In the genomic region with DNA sequence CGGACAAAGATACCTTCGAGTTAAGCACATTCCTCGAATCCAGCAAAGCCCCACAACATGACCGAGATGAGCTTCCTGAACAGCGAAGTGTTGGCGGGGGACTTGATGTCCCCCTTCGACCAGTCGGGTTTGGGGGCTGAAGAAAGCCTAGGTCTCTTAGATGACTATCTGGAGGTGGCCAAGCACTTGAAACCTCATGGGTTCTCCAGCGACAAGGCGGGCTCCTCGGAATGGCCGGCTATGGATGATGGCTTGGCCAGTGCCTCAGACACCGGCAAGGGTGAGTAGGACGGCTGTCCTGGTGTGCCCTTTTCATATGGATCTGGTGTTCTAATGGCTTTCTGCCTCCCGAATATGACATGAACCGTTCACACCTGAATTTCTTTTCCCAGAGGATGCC, we compare ENCODE assay signal across 8 mouse cellular contexts. TPM values are rescaled to one million over a fixed set of nuclear protein-coding genes. Genes with fewer than 3 reads are reported as not detected.
DNase-seq lines count a peak whose midpoint lies in the region; ATAC-seq and TF ChIP-seq lines count a peak whose summit lies in the region.

No protein-coding gene starts in this region.

- peaks cover 44% of the 10 kb centered on the region for H3K4me1 ChIP-seq in heart, embryonic 10.5 days
- H3K4me1 ChIP-seq in G1E (ENCODE audit: insufficient read depth, low read depth, low read length), result peaks cover 65% of the 10 kb centered on the region
- H3K4me1 ChIP-seq in heart, embryonic 14.5 days (ENCODE audit: control insufficient read depth in 2 of 2, insufficient read depth in 2 of 2, low read length in 2 of 2), result peaks cover 13 to 38% of the 10 kb centered on the region in 2 experiments
- H3K4me1 ChIP-seq in liver, embryonic 12.5 days, result peaks cover 82% of the 10 kb centered on the region
- peaks cover 37% of the 10 kb centered on the region for H3K4me1 ChIP-seq in stomach, embryonic 16.5 days (ENCODE audit: control insufficient read depth, insufficient read depth, low read length)

- no peaks in the 10 kb centered on the region for H3K27me3 ChIP-seq in heart, embryonic 10.5 days (ENCODE audit: insufficient read depth, poor library complexity, severe bottlenecking)
- no peaks in the 10 kb centered on the region for H3K27me3 ChIP-seq in G1E (ENCODE audit: insufficient read depth, low read length)
- H3K27me3 ChIP-seq in heart, embryonic 14.5 days (ENCODE audit: control insufficient read depth, insufficient read depth, low read length), result no peaks in the 10 kb centered on the region
- H3K27me3 ChIP-seq in liver, embryonic 12.5 days (replicated peaks), result no peaks in the 10 kb centered on the region
- H3K27me3 ChIP-seq in stomach, embryonic 16.5 days (ENCODE audit: control insufficient read depth, insufficient read depth, low read length), result no peaks in the 10 kb centered on the region

- ATAC-seq in G1E (ENCODE audit: extremely low read depth, insufficient number of reproducible peaks, low FRiP score, poor library complexity, severe bottlenecking), result no peak
- no peak for ATAC-seq in heart, embryonic 14.5 days (ENCODE audit: insufficient number of reproducible peaks, insufficient read depth, low FRiP score, low read depth)
- no peak for ATAC-seq in liver, embryonic 12.5 days
- no peak for ATAC-seq in stomach, embryonic 16.5 days (ENCODE audit: insufficient read depth, low FRiP score)

- H3K4me3 ChIP-seq in heart, embryonic 10.5 days, result peak overlapping the region; percentile 77
- H3K4me3 ChIP-seq in G1E (ENCODE audit: low read depth, low read length), result peak overlapping the region; percentile 75
- peak overlapping the region; percentile 97 to 100 for H3K4me3 ChIP-seq in heart, embryonic 14.5 days (ENCODE audit: control insufficient read depth in 1 of 2, insufficient read depth in 1 of 2, low read depth in 1 of 2, low read length in 2 of 2)
- H3K4me3 ChIP-seq in liver, embryonic 12.5 days, result peak overlapping the region; percentile 98
- peak overlapping the region; percentile 100 for H3K4me3 ChIP-seq in stomach, embryonic 16.5 days (replicated peaks; ENCODE audit: low read length)

- H3K27ac ChIP-seq in heart, embryonic 10.5 days, result peak overlapping the region; percentile 97
- peak overlapping the region; percentile 81 to 99 for H3K27ac ChIP-seq in heart, embryonic 14.5 days (replicated peaks in 1 of 2; ENCODE audit: control insufficient read depth in 1 of 2, insufficient read depth in 1 of 2, low read depth in 2 of 2, low read length in 2 of 2)
- peak overlapping the region; percentile 99 for H3K27ac ChIP-seq in liver, embryonic 12.5 days
- peak overlapping the region; percentile 99 for H3K27ac ChIP-seq in stomach, embryonic 16.5 days (ENCODE audit: low read length)

- DNase-seq in heart, embryonic 10.5 days (ENCODE audit: low spot score), result no peak
- DNase-seq in heart, adult 8-10 months (ENCODE audit: low spot score), result no peak
- DNase-seq in G1E (ENCODE audit: low spot score), result no peak
- no peak for DNase-seq in urinary bladder, adult 2 months (ENCODE audit: low spot score)
- no peak for DNase-seq in layer of hippocampus, adult 18-20 months (ENCODE audit: low spot score in 2 of 2)

- 9% methylated on average over 16 of the region's 16 CpGs for WGBS in heart, embryonic 10.5 days
- 5% methylated on average over 16 of the region's 16 CpGs for WGBS in heart, embryonic 14.5 days
- 4% methylated on average over 16 of the region's 16 CpGs for WGBS in liver, embryonic 12.5 days (ENCODE audit: insufficient replicate concordance)
- WGBS in stomach, embryonic 16.5 days, result 2% methylated on average over 16 of the region's 16 CpGs

- H3K9me3 ChIP-seq in heart, embryonic 10.5 days, result no peaks in the 10 kb centered on the region
- peaks cover 13% of the 10 kb centered on the region for H3K9me3 ChIP-seq in G1E (replicated peaks)
- no peaks in the 10 kb centered on the region for H3K9me3 ChIP-seq in heart, embryonic 14.5 days (ENCODE audit: control insufficient read depth, low read length)
- H3K9me3 ChIP-seq in liver, embryonic 12.5 days (replicated peaks), result no peaks in the 10 kb centered on the region
- no peaks in the 10 kb centered on the region for H3K9me3 ChIP-seq in stomach, embryonic 16.5 days (replicated peaks; ENCODE audit: control insufficient read depth, low read length)

- H3K36me3 ChIP-seq in heart, embryonic 10.5 days, result peaks cover 52% of the 10 kb centered on the region
- H3K36me3 ChIP-seq in G1E (replicated peaks), result peaks cover 97% of the 10 kb centered on the region
- peaks cover 68% of the 10 kb centered on the region for H3K36me3 ChIP-seq in heart, embryonic 14.5 days (ENCODE audit: control insufficient read depth, insufficient read depth, low read length)
- peaks cover 78% of the 10 kb centered on the region for H3K36me3 ChIP-seq in liver, embryonic 12.5 days
- peaks cover 20% of the 10 kb centered on the region for H3K36me3 ChIP-seq in stomach, embryonic 16.5 days (ENCODE audit: control insufficient read depth, insufficient read depth, low read length)

- peak overlapping the region; percentile 95 for H3K4me2 ChIP-seq in heart, embryonic 14.5 days (ENCODE audit: low read length)
- peak overlapping the region; percentile 85 for H3K4me2 ChIP-seq in liver, embryonic 12.5 days
- peak overlapping the region; percentile 94 for H3K4me2 ChIP-seq in stomach, embryonic 16.5 days (ENCODE audit: low read depth, low read length)

- H3K9ac ChIP-seq in heart, embryonic 14.5 days (ENCODE audit: low read length), result peak overlapping the region; percentile 100
- peak overlapping the region; percentile 100 for H3K9ac ChIP-seq in liver, embryonic 12.5 days
- H3K9ac ChIP-seq in stomach, embryonic 16.5 days (ENCODE audit: low read length), result peak overlapping the region; percentile 100

- TF ChIP-seq CTCF in G1E (IDR thresholded peaks at IDR 0.05; ENCODE audit: low read depth, low read length), result no peak

RNA-seq across cellular contexts. Expression of gene Atf4, which starts 1.3 kb away (rescaled TPM):
- polyA plus RNA-seq in heart, embryonic 10.5 days (2016; fragmentation: Nextera tagmentation; extraction: Ambion mirVana), result 84.8 and 109 TPM in 2 replicates
- total RNA-seq in heart, adult 8-10 months (2022), result 10 to 100 TPM; 42.9 to 76.3 (median 65.9) TPM
- total RNA-seq in G1E (2014; fragmentation: Nextera tagmentation) (45.1 and 51.4 TPM in 2 replicates), G1E (2017) (81.2 and 85.3 TPM in 2 replicates)
- 146 and 170 TPM in 2 replicates for polyA plus RNA-seq in G1E (2012)
- polyA plus RNA-seq in heart, embryonic 14.5 days (2014; fragmentation: Nextera tagmentation; extraction: Ambion mirVana), result 69.6 and 71.5 TPM in 2 replicates
- 141 and 145 TPM in 2 replicates for polyA plus RNA-seq in liver, embryonic 12.5 days (2016; fragmentation: Nextera tagmentation; extraction: Ambion mirVana)
- 134 and 150 TPM in 2 replicates for polyA plus RNA-seq in stomach, embryonic 16.5 days (2015; fragmentation: Nextera tagmentation; extraction: Ambion mirVana)
- polyA plus RNA-seq in urinary bladder, adult 2 months (2012; rRNA removed), result 211 and 346 TPM in 2 replicates
- 100 to 1,000 TPM in 1 of 2 experiments, 10 to 100 TPM in 1; 98.4 to 101 TPM for total RNA-seq in layer of hippocampus, adult 18-20 months (2021)

RNA-seq across cellular contexts. Expression of gene Rps19bp1, which starts 7.9 kb away (rescaled TPM):
- 46.1 and 62.5 TPM in 2 replicates for polyA plus RNA-seq in heart, embryonic 10.5 days (2016; fragmentation: Nextera tagmentation; extraction: Ambion mirVana)
- 10 to 100 TPM; 13.2 to 16.5 (median 14.6) TPM for total RNA-seq in heart, adult 8-10 months (2022)
- total RNA-seq in G1E (2014; fragmentation: Nextera tagmentation) (46.5 and 58.3 TPM in 2 replicates), G1E (2017) (22.6 and 25.9 TPM in 2 replicates)
- polyA plus RNA-seq in G1E (2012), result 67.2 and 96.3 TPM in 2 replicates
- polyA plus RNA-seq in heart, embryonic 14.5 days (2014; fragmentation: Nextera tagmentation; extraction: Ambion mirVana), result 41.5 and 45.9 TPM in 2 replicates
- polyA plus RNA-seq in liver, embryonic 12.5 days (2016; fragmentation: Nextera tagmentation; extraction: Ambion mirVana), result 46.8 and 47.0 TPM in 2 replicates
- 37.7 and 51.1 TPM in 2 replicates for polyA plus RNA-seq in stomach, embryonic 16.5 days (2015; fragmentation: Nextera tagmentation; extraction: Ambion mirVana)
- polyA plus RNA-seq in urinary bladder, adult 2 months (2012; rRNA removed), result 27.1 and 30.9 TPM in 2 replicates
- 10 to 100 TPM; 36.1 to 40.0 TPM for total RNA-seq in layer of hippocampus, adult 18-20 months (2021)

RNA-seq across cellular contexts. Expression of gene AC140267.1, which starts 20.6 kb away (rescaled TPM):
- 3.5 TPM in 1 of 2 replicates, not detected in the other for polyA plus RNA-seq in heart, embryonic 10.5 days (2016; fragmentation: Nextera tagmentation; extraction: Ambion mirVana)
- total RNA-seq in heart, adult 8-10 months (2022), result 10 to 100 TPM in 1 of 4 experiments, 1 to 10 TPM in 3; 5.6 to 11.9 (median 8.0) TPM
- total RNA-seq in G1E (2014; fragmentation: Nextera tagmentation) (14.0 TPM in 1 of 2 replicates, not detected in the other), G1E (2017) (not detected in 2 replicates)
- not detected in 2 replicates for polyA plus RNA-seq in G1E (2012)
- not detected in 2 replicates for polyA plus RNA-seq in heart, embryonic 14.5 days (2014; fragmentation: Nextera tagmentation; extraction: Ambion mirVana)
- not detected in 2 replicates for polyA plus RNA-seq in liver, embryonic 12.5 days (2016; fragmentation: Nextera tagmentation; extraction: Ambion mirVana)
- polyA plus RNA-seq in stomach, embryonic 16.5 days (2015; fragmentation: Nextera tagmentation; extraction: Ambion mirVana), result 1.2 TPM in 1 of 2 replicates, not detected in the other
- not detected in 2 replicates for polyA plus RNA-seq in urinary bladder, adult 2 months (2012; rRNA removed)
- 10 to 100 TPM; 15.2 to 19.6 TPM for total RNA-seq in layer of hippocampus, adult 18-20 months (2021)

RNA-seq across cellular contexts. Expression of gene Mief1, which starts 22.4 kb away (rescaled TPM):
- polyA plus RNA-seq in heart, embryonic 10.5 days (2016; fragmentation: Nextera tagmentation; extraction: Ambion mirVana), result 31.0 and 39.2 TPM in 2 replicates
- 10 to 100 TPM; 27.0 to 30.7 (median 28.7) TPM for total RNA-seq in heart, adult 8-10 months (2022)
- total RNA-seq in G1E (2014; fragmentation: Nextera tagmentation) (35.4 and 44.9 TPM in 2 replicates), G1E (2017) (36.1 and 36.8 TPM in 2 replicates)
- 20.2 and 26.6 TPM in 2 replicates for polyA plus RNA-seq in G1E (2012)
- 27.6 and 28.1 TPM in 2 replicates for polyA plus RNA-seq in heart, embryonic 14.5 days (2014; fragmentation: Nextera tagmentation; extraction: Ambion mirVana)
- polyA plus RNA-seq in liver, embryonic 12.5 days (2016; fragmentation: Nextera tagmentation; extraction: Ambion mirVana), result 29.1 and 30.1 TPM in 2 replicates
- 29.3 and 30.4 TPM in 2 replicates for polyA plus RNA-seq in stomach, embryonic 16.5 days (2015; fragmentation: Nextera tagmentation; extraction: Ambion mirVana)
- polyA plus RNA-seq in urinary bladder, adult 2 months (2012; rRNA removed), result 10.6 and 15.1 TPM in 2 replicates
- 10 to 100 TPM; 32.7 to 33.9 TPM for total RNA-seq in layer of hippocampus, adult 18-20 months (2021)

RNA-seq across cellular contexts. Expression of gene Cacna1i, which starts 30.8 kb away (rescaled TPM):
- 0.04 TPM in 1 of 2 replicates, not detected in the other for polyA plus RNA-seq in heart, embryonic 10.5 days (2016; fragmentation: Nextera tagmentation; extraction: Ambion mirVana)
- under 1 TPM in 3 of 4 experiments, not detected in 1; 0.03 to 0.37 (median 0.14) TPM for total RNA-seq in heart, adult 8-10 months (2022)
- total RNA-seq in G1E (2014; fragmentation: Nextera tagmentation) (not detected in 2 replicates), G1E (2017) (0.05 and 0.06 TPM in 2 replicates)
- not detected in 2 replicates for polyA plus RNA-seq in G1E (2012)
- polyA plus RNA-seq in heart, embryonic 14.5 days (2014; fragmentation: Nextera tagmentation; extraction: Ambion mirVana), result not detected in 2 replicates
- polyA plus RNA-seq in liver, embryonic 12.5 days (2016; fragmentation: Nextera tagmentation; extraction: Ambion mirVana), result 0.02 and 0.37 TPM in 2 replicates
- polyA plus RNA-seq in stomach, embryonic 16.5 days (2015; fragmentation: Nextera tagmentation; extraction: Ambion mirVana), result not detected in 2 replicates
- polyA plus RNA-seq in urinary bladder, adult 2 months (2012; rRNA removed), result 0.01 and 0.03 TPM in 2 replicates
- total RNA-seq in layer of hippocampus, adult 18-20 months (2021), result 10 to 100 TPM; 44.2 to 46.2 TPM
